In genomic region chr16:85435427-85435826, GRCm38 (mm10) we compare ENCODE assay signal across 9 mouse cellular contexts.
A peak's percentile ranks its signal among the peaks of the same experiment; 100 is the strongest.
DNase-seq lines count a peak whose midpoint lies in the region; ATAC-seq lines count a peak whose summit lies in the region.
"Had no signal": no experiment of that assay in that cellular context is flagged by ENCODE, and none has a peak within 500 bp of the region (broad histone marks: within the 10 kb centered on the region; RNA-seq: fewer than 3 reads in every experiment).

No protein-coding gene starts in this region.

- peak; percentile 19 for DNase-seq in cerebellum, adult 11 months
- DNase-seq in cerebellum, adult 11-12 months = no peak
- DNase-seq in liver (peak; percentile 15), adipocyte (ENCODE audit: low spot score) (no peak)
- DNase-seq in cerebellum, adult 9-11 months = peak; percentile 9
- peak; percentile 14 to 15 for DNase-seq in left cerebral cortex, postnatal 36 days (ENCODE audit: low spot score in 2 of 2)

- no peaks in the 10 kb centered on the region for H3K27me3 ChIP-seq in liver, embryonic 12.5 days (replicated peaks)
- no peaks in the 10 kb centered on the region for H3K27me3 ChIP-seq in forebrain, embryonic 15.5 days
- H3K27me3 ChIP-seq: midbrain, embryonic 12.5 days had no signal

- no peak overlapping the region for H3K4me3 ChIP-seq in liver, embryonic 12.5 days
- H3K4me3 ChIP-seq in forebrain, embryonic 15.5 days = no peak overlapping the region
- H3K4me3 ChIP-seq: midbrain, embryonic 12.5 days had no signal

- no peaks in the 10 kb centered on the region for H3K4me1 ChIP-seq in liver, embryonic 12.5 days
- H3K4me1 ChIP-seq in forebrain, embryonic 15.5 days = no peaks in the 10 kb centered on the region
- H3K4me1 ChIP-seq: midbrain, embryonic 12.5 days had no signal

- ATAC-seq in liver, embryonic 12.5 days = no peak
- no peak for ATAC-seq in forebrain, embryonic 15.5 days (replicated peaks)

- no peaks in the 10 kb centered on the region for H3K36me3 ChIP-seq in liver, embryonic 12.5 days
- no peaks in the 10 kb centered on the region for H3K36me3 ChIP-seq in forebrain, embryonic 15.5 days
- H3K36me3 ChIP-seq: midbrain, embryonic 12.5 days had no signal

- WGBS in liver, embryonic 12.5 days (ENCODE audit: insufficient replicate concordance) = 54% methylated on average over 2 of the region's 2 CpGs
- 62% methylated on average over 2 of the region's 2 CpGs for WGBS in forebrain, embryonic 15.5 days

- intact Hi-C loops in left cerebral cortex, postnatal 36 days (cut with DNase I) = no loop called here

- H3K9me3 ChIP-seq in liver, embryonic 12.5 days (replicated peaks) = no peaks in the 10 kb centered on the region
- H3K9me3 ChIP-seq in forebrain, embryonic 15.5 days = no peaks in the 10 kb centered on the region
- H3K9me3 ChIP-seq: midbrain, embryonic 12.5 days had no signal

- no peak overlapping the region for H3K9ac ChIP-seq in liver, embryonic 12.5 days
- H3K9ac ChIP-seq in forebrain, embryonic 15.5 days (replicated peaks) = no peak overlapping the region
- H3K9ac ChIP-seq: midbrain, embryonic 12.5 days had no signal

- no peak overlapping the region for H3K27ac ChIP-seq in liver, embryonic 12.5 days
- H3K27ac ChIP-seq in forebrain, embryonic 15.5 days (replicated peaks) = no peak overlapping the region
- H3K27ac ChIP-seq: midbrain, embryonic 12.5 days had no signal

- H3K4me2 ChIP-seq in liver, embryonic 12.5 days = no peak overlapping the region
- no peak overlapping the region for H3K4me2 ChIP-seq in forebrain, embryonic 15.5 days (replicated peaks)
- H3K4me2 ChIP-seq: midbrain, embryonic 12.5 days had no signal

Comparison
In these comparisons a context has a peak if more than half of its experiments do, and no peak if none do; other contexts are left out.
1. DNase-seq: peak in cerebellum, adult 11 months (single experiment), liver (single experiment), cerebellum, adult 9-11 months (single experiment) and left cerebral cortex, postnatal 36 days (2 of 2); none in cerebellum, adult 11-12 months (single experiment) and adipocyte (single experiment).